Mouse (Mus musculus): Measurements from ENCODE around the gene Sart3. TPM values are rescaled to one million over a fixed set of nuclear protein-coding genes. Genes with fewer than 3 reads are reported as not detected.

Sart3 gene
- polyA plus RNA-seq, 1 experiment from 2014 or later, result 43.8 TPM

DNA sequence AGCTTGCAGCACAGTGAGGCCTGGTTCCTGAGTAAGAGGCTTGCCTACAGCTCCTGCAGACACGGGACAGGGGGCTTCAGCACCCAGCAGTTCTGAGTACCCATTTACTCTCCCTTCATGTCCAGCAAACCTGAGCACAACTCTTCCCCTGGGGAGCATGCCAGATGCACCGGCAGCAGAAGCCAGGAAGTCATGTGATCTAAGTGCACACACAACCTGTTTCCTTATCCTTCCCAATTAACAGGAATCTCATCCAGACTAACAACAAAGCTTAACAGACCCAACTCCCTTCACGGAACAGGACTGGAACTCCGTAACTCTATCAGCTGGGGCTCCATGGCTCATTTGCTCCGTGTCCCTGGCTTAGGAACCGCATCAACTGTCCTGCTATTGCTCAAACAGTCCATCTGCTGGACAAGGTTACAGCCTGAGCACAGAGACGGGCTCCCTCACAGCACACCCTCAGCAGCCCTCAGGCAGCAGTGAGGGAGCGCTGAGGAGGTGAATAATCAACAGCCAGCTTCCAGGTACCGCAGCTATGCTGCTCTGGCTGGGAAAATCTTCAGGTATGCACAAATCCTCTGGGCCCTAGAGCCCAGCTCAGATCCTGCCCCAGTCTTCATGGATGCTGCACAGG lies 20.7 kb downstream of the Sart3 start:
- H3K9me3 ChIP-seq, result no peaks in the 10 kb centered on the region
- no peak overlapping the region for H3K4me2 ChIP-seq (replicated peaks)
- no peak overlapping the region for H3K9ac ChIP-seq
- no peak overlapping the region for H3K4me3 ChIP-seq (replicated peaks)
- no peak overlapping the region for H3K27ac ChIP-seq
- peaks cover 93% of the 10 kb centered on the region for H3K36me3 ChIP-seq
- ATAC-seq, result no peak
- H3K4me1 ChIP-seq (replicated peaks), result no peaks in the 10 kb centered on the region
- no peaks in the 10 kb centered on the region for H3K27me3 ChIP-seq (replicated peaks)
- WGBS, result 86% methylated on average over 9 of the region's 9 CpGs

DNA sequence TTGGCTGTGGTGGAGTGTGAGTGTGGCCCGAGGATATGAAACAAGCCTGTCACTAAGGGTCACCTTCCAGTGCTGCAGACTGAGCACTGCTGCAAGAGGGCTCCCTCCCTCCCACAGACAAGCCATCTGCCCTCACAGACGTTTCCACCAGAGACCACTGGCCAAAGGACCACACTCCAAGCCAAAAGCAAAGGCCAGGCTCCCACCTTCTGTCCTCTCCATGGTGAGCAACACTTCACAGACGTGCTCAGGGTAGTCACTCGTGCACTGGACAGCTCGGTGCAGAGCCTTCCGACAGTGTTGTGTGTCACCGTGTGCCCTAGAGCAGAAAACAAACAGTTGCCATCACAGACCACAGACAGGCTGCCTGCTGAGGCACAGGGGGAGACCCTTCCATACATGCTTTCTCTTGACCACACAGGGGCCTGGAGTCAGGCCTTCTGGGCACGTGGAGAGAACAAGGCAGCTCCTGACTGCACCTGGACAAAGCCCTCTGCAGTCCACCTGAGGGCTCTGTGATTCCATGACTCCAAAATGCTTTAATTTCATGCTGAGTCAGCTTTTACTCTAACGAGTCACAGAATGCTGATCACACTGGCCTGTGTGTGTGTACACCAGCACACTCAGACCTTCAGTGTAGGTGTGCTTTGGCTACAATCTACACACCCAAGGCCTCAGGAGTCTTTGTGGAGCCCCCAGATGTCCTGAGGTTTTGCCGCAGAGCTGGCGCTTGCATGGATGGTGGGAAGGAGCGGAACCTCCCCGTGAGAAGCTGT lies 23.6 kb downstream of the Sart3 start:
- Histone ChIP-seq H3K9me3 (no peaks in the 10 kb centered on the region), H3K9ac (no peak overlapping the region), H3K4me1 (replicated peaks) (no peaks in the 10 kb centered on the region), H3K36me3 (peaks cover 96% of the 10 kb centered on the region), H3K4me2 (replicated peaks) (no peak overlapping the region), H3K27ac (no peak overlapping the region), H3K4me3 (replicated peaks) (no peak overlapping the region), H3K27me3 (replicated peaks) (no peaks in the 10 kb centered on the region)
- ATAC-seq, result no peak
- WGBS, result 93% methylated on average over 13 of the region's 13 CpGs

DNA sequence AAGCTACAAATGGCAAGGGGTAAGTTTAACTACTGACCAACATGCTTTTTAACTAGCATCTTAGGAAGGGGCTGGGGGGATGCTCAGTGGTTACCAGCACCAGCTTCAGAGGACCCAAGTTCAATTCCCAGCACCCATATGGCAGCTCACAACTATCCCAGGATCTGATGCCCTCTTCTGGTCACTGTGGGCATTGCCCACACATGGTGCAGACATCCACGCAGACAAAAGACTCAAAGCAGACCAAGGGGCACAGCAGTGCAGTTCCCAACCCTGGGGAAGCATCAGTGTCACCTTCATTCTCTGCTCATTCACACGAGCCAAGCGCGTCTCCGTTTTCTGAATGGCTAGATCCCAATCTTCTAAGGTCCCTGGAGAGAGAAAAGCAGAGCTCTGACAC lies 24.7 kb downstream of the Sart3 start:
- Histone ChIP-seq H3K27ac (no peak overlapping the region), H3K27me3 (replicated peaks) (no peaks in the 10 kb centered on the region), H3K9ac (no peak overlapping the region), H3K4me2 (replicated peaks) (no peak overlapping the region), H3K9me3 (no peaks in the 10 kb centered on the region), H3K4me3 (replicated peaks) (no peak overlapping the region), H3K4me1 (replicated peaks) (no peaks in the 10 kb centered on the region), H3K36me3 (peaks cover 96% of the 10 kb centered on the region)
- WGBS, result 94% methylated on average over 5 of the region's 5 CpGs
- no peak for ATAC-seq

DNA sequence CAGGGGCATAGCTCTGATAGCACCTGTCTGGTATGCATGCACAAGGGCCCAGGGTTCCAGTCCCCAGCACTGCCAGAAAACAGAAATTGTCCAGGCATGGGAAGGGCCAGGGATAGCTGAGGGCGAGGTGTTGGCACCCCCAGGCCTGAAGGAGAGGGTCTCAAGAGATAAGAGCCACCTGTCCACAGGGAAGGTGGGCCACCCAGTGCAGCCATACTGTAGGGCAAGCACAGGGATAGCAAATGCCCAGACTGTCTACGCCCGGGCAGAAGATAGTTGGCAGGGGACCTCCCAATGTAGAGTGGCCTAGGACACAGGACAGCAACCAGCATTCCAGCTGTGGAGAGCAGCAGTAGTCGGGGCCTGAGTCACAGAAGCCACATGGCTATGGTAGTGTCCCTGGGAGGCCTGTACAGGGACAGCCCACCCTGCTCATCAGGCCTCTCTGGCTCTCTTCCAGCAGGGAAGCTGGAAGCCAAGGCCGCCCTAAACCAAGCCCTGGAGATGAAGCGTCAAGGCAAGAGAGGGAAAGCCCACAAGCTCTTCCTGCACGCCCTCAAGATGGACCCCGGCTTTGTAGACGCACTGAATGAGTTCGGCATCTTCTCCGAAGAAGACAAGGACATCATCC lies 34.6 kb downstream of the Sart3 start:
- Histone ChIP-seq H3K4me2 (replicated peaks) (no peak overlapping the region), H3K9me3 (no peaks in the 10 kb centered on the region)
- 87% methylated on average over 11 of the region's 11 CpGs for WGBS

DNA sequence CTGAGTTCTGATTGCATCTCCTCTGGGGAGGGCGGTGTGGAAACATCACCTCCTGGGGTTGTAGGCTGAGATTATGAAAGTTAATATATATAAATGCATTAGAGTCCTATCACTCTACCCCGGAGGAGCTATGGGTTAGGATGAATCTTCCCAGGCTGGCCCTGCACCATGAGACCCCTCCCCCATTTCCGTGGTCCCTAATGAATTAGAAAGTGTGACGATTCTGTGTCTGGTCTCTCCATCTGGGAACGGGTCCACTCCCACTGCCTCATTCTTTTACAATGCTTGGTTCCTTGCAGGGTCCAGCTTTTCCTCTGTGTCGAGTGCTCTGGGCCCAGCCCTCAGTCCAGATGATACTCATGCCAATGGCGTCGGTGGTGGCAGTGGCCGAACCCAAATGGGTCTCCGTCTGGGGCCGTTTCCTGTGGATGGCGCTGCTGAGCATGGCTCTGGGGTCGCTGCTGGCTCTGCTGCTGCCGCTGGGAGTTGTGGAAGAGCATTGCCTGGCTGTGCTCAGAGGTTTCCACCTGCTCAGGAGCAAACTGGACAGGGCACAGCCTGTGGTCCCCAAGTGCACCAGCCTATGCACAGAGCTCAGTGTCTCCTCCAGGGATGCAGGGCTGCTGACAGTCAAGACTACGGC lies 35.7 kb downstream of the Sart3 start:
- H3K9me3 ChIP-seq, result no peaks in the 10 kb centered on the region
- peaks cover 17% of the 10 kb centered on the region for H3K4me1 ChIP-seq (replicated peaks)
- peak overlapping the region; percentile 71 for H3K4me2 ChIP-seq (replicated peaks)
- H3K36me3 ChIP-seq, result peaks cover 19% of the 10 kb centered on the region
- peak overlapping the region; percentile 65 for H3K4me3 ChIP-seq (replicated peaks)
- H3K27me3 ChIP-seq (replicated peaks), result no peaks in the 10 kb centered on the region
- H3K27ac ChIP-seq, result 0 out of 2 replicates have a peak overlapping the region, but pooled peaks have one; percentile 91
- WGBS, result 36% methylated on average over 15 of the region's 15 CpGs
- ATAC-seq, result no peak
- peak overlapping the region; percentile 64 for H3K9ac ChIP-seq

More for the DNA sequence above, 34.6 kb downstream of the Sart3 start:
- Histone ChIP-seq H3K27ac (no peak overlapping the region), H3K36me3 (peaks cover 24% of the 10 kb centered on the region), H3K4me1 (replicated peaks) (peaks cover 17% of the 10 kb centered on the region), H3K4me3 (replicated peaks) (no peak overlapping the region), H3K9ac (no peak overlapping the region), H3K27me3 (replicated peaks) (no peaks in the 10 kb centered on the region)
- ATAC-seq, result no peak

DNA sequence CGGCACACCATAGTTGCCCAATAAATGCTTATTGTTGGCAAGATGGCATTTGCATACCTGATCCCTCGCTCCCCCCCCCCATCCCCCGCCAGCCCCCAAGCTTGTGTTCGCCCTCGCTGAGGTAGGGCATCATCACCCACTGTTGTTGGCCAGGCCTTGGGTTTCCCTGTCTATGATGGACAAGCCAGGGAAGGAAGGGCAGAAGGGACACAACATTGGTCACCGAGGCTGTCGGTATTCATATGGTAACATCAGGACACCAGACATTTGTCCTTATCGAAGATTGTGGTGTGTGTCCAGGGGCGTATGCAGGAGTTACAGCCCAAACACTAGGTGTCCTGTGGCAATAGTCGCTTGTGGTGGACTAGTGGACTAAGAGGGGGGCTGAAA lies 36.2 kb downstream of the Sart3 start:
- peaks cover 18% of the 10 kb centered on the region for H3K36me3 ChIP-seq
- no peak; the same call in 1 of the 2 replicates for ATAC-seq
- 5% methylated on average over 10 of the region's 10 CpGs for whole genome bisulfite sequencing

DNA sequence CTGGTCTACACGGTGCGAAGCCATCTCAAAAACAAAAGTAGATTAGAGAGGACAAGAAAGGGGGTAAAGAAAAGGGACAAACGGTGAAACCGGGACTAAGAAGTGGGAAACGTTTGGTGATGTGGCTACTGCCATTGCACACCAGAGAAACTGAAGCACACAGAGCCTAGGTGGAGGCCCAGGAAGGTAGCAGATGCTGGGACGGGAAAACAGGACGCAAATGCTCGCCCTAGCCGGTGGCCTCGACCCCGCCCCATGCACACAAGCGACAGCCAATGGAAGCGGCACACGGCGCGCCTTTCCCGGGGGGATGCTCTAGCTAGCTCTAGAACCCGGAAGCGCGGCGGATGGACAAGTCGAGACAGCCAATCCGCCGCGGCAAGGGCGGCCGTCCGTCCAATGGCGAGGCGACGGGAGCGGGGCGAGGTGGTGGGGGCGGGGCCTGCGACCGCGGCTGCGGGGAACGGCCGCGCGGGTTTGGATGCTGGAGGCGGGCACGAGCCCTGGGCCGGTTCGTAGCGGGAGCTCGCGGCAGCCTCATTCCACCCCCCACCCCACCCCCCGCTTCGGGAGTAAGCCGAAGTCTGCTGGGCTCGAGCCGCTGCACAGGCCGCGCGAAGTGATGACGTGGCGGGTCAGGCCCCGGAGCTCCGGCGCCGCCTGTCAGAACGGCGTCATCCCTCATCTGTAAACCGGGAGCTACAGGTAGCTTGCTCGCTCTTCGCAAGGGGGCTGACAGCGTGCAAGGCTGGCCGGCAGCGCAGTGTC lies 36.8 kb downstream of the Sart3 start, which contains the start of gene Ficd:
Ficd (plus strand) TSS at position 459 of the 768 bp plus-strand sequence.
- peak within 1 kb of the TSS; percentile 91 for H3K27ac ChIP-seq
- under 1% methylated on average over 71 of the region's 71 CpGs for WGBS
- H3K27me3 ChIP-seq (replicated peaks), result no peaks in the 10 kb centered on the region
- H3K4me2 ChIP-seq (replicated peaks), result peak within 1 kb of the TSS; percentile 71
- H3K4me1 ChIP-seq (replicated peaks), result peaks cover 17% of the 10 kb centered on the region
- peak within 1 kb of the TSS; percentile 65 for H3K4me3 ChIP-seq (replicated peaks)
- peak within 1 kb of the TSS; percentile 64 for H3K9ac ChIP-seq
- peaks cover 17% of the 10 kb centered on the region for H3K36me3 ChIP-seq
- ATAC-seq, result peak; percentile 98
- H3K9me3 ChIP-seq, result no peaks in the 10 kb centered on the region

More for the DNA sequence above, 36.2 kb downstream of the Sart3 start:
- peak overlapping the region; percentile 64 for H3K9ac ChIP-seq
- H3K4me3 ChIP-seq (replicated peaks), result peak overlapping the region; percentile 65
- H3K27ac ChIP-seq, result peak overlapping the region; percentile 91
- H3K4me2 ChIP-seq (replicated peaks), result peak overlapping the region; percentile 71
- H3K4me1 ChIP-seq (replicated peaks), result peaks cover 17% of the 10 kb centered on the region
- no peaks in the 10 kb centered on the region for H3K27me3 ChIP-seq (replicated peaks)
- no peaks in the 10 kb centered on the region for H3K9me3 ChIP-seq

DNA sequence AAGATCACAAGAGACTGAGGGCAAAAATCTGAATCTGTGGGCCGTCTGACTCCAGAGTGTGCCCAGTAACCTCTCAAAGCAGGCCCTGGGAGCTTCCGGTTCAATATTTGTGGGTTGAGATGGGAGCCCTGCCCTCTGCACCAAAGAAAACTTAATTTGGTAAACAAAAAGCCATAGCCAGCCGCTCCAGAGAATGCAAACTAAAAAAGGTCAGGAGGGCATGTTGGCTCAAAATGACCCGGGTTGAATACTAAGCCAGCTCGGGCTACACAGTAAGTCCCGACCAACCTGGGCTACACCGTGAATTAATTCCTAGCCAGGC lies 37.3 kb downstream of the Sart3 start:
- peaks cover 13% of the 10 kb centered on the region for H3K36me3 ChIP-seq
- H3K4me2 ChIP-seq (replicated peaks), result peak overlapping the region; percentile 59
- ATAC-seq, result no peak
- H3K27me3 ChIP-seq (replicated peaks), result 0 out of 2 replicates have a peak, but pooled peaks cover 2% of the 10 kb centered on the region
- peak overlapping the region; percentile 18; the same call in 1 of the 2 replicates for H3K9ac ChIP-seq
- peak overlapping the region; percentile 65 for H3K27ac ChIP-seq
- 20% methylated on average over 7 of the region's 7 CpGs for WGBS
- no peaks in the 10 kb centered on the region for H3K9me3 ChIP-seq
- H3K4me1 ChIP-seq (replicated peaks), result peaks cover 17% of the 10 kb centered on the region
- H3K4me3 ChIP-seq (replicated peaks), result peak overlapping the region; percentile 65

DNA sequence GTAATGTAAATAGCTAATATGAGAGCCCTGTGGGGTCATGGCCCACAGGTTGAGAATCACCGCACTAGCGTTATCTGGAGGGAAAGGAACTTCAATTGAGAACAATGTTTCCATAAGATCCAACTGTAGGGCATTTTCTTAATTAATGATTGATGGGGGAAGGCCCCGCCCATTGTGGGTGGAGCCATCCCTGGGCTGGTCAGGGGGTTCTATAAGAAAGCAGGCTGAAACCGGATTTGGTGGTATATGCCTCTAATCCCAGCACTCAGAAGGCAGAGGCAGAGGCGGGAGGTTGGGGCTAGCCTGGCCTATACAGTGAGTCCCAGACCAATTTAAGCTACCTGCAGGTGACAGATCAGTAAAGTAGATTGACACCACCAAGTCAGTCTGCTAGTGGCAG lies 37.9 kb downstream of the Sart3 start:
- WGBS, result 63% methylated on average over 5 of the region's 5 CpGs
- Histone ChIP-seq H3K27me3 (replicated peaks) (0 out of 2 replicates have a peak, but pooled peaks cover 2% of the 10 kb centered on the region), H3K4me3 (replicated peaks) (no peak overlapping the region), H3K4me1 (replicated peaks) (peaks cover 17% of the 10 kb centered on the region), H3K9ac (no peak overlapping the region), H3K36me3 (peaks cover 9% of the 10 kb centered on the region), H3K27ac (no peak overlapping the region), H3K9me3 (no peaks in the 10 kb centered on the region), H3K4me2 (replicated peaks) (no peak overlapping the region)
- ATAC-seq, result no peak

DNA sequence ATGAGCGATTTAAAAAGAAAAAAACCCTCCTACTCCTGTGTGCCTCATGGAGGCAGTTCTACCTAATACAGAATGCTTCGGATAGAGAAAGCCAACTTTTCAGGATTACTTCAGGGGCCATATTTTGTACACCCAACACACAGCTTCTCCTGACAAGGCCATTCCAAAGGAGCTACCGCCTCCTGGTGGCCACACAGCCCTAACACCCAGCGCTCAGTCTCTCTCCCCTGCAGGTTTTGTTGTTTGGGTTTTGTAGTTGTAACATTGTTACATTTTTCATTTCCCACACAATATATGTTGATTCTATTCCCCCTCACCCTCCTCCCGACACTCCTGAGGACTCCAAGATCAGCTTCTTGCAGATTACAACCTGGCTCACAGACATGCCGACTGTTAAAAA lies 40.1 kb downstream of the Sart3 start:
- Histone ChIP-seq H3K27me3 (replicated peaks) (peaks cover 2% of the 10 kb centered on the region; the same call in 1 of the 2 replicates), H3K27ac (no peak overlapping the region), H3K36me3 (no peaks in the 10 kb centered on the region), H3K9ac (no peak overlapping the region), H3K4me2 (replicated peaks) (no peak overlapping the region), H3K9me3 (no peaks in the 10 kb centered on the region), H3K4me1 (replicated peaks) (peaks cover 15% of the 10 kb centered on the region), H3K4me3 (replicated peaks) (no peak overlapping the region)
- WGBS, result 25% methylated on average over 6 of the region's 6 CpGs
- no peak for ATAC-seq

DNA sequence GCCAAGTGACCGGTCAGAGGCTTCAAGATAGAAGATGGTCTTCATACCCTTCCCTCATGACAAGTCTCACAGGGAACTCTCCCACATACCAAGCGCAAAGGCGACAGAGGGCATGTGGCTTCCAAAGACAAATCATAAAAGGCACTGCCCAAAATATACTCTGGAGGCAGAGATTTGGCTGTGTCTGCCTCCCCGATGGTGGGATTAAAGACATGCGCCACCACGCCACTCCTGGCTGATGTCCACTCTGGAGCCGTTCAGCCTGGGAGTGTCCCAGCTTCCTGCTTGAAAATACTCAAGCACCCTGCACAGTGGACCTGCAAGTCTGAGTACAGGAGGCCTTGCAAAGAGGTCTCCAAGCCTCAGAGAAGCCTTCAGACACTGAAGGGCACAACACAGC lies 41.1 kb downstream of the Sart3 start:
- H3K4me2 ChIP-seq (replicated peaks), result no peak overlapping the region
- no peaks in the 10 kb centered on the region for H3K9me3 ChIP-seq
- no peak overlapping the region for H3K4me3 ChIP-seq (replicated peaks)
- no peak overlapping the region for H3K27ac ChIP-seq
- H3K27me3 ChIP-seq (replicated peaks), result peaks cover 2% of the 10 kb centered on the region; the same call in 1 of the 2 replicates
- H3K9ac ChIP-seq, result no peak overlapping the region
- 89% methylated on average over 7 of the region's 7 CpGs for WGBS
- no peaks in the 10 kb centered on the region for H3K36me3 ChIP-seq
- ATAC-seq, result no peak
- peaks cover 7% of the 10 kb centered on the region; the same call in 1 of the 2 replicates for H3K4me1 ChIP-seq (replicated peaks)
